Mouse (Mus musculus) kidney, adult 2 months (tissue): ENCODE results near the gene Ncor2.

ENCODE experiments used
- CTCF ChIP-seq: fragments of 200-500 bp; conservative IDR thresholded peaks from 2 replicates; pipeline ENCODE4 v1.5.1; 2011; ENCODE audit warnings: low read depth, mild to moderate bottlenecking, control low read depth, low read length, moderate library complexity, mixed read lengths; ENCODE audit not compliant: insufficient read depth, insufficient read length
- POLR2A ChIP-seq: fragments of 200-500 bp; IDR thresholded peaks from one replicate; pipeline ENCODE4 v1.6.1; 2011; ENCODE audit warnings: low read depth, low read length, control low read depth

DNA sequence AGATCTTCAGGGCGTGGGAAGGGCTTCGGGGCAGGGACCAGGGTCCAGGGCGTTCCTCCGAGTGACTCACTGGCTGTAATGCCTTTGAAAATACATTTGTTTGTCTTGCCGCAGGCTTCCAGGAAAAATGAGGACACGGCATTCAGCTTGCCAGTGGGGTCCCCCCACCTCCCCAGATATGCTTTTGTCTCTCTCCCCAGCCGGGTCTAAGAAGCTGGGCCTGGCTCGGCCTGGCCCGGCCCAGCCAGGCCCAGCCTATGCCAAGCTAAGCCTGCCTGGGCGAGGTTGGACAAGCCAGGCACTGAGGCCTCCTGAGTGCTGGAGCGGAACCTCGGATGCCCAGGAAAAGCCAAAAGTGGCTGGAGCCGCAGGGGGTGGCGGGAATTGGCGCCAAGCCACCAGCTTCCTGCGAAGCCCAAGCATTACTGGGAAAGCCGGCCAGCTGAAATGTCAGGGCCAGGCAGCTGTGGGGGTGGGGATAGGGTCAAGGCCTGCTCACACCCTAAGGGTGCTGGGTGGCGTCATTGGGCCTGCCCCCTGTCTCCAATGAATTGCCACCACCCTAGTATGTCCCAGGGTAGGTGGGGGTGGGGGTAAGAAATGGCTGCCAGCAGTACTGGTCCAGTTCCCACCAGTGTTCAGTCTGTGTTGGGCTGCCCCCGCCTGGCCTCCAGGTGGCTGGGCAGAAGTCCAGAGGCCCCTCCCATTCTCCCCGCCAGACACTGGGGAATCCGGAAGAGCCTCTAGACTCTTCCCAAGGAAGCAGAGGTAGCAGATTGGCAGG is 97.5 kb downstream of the Ncor2 start:
- TF ChIP-seq CTCF: no peak
- TF ChIP-seq POLR2A: no peak
